8 mouse cellular contexts compared by ENCODE assay signal in genomic region chr13:117235530-117236212, GRCm38 (mm10). TPM values are rescaled to one million over a fixed set of nuclear protein-coding genes. Genes with fewer than 3 reads are reported as not detected.
A peak's percentile ranks its signal among the peaks of the same experiment; 100 is the strongest.
DNase-seq lines count a peak whose midpoint lies in the region; ATAC-seq lines count a peak whose summit lies in the region.

No protein-coding gene starts in this region.

- no peak for ATAC-seq in erythroid progenitor cell, adult 5-6 weeks (replicated peaks; ENCODE audit: low FRiP score, poor library complexity, severe bottlenecking)

- WGBS in limb, embryonic 10.5 days, result 43% methylated on average over 11 of the region's 11 CpGs
- WGBS in midbrain, embryonic 10.5 days, result 66% methylated on average over 11 of the region's 11 CpGs

- H3K4me3 ChIP-seq in limb, embryonic 10.5 days, result no peak overlapping the region
- H3K4me3 ChIP-seq in midbrain, embryonic 10.5 days, result no peak overlapping the region

- no peaks in the 10 kb centered on the region; the same call in 1 of the 2 replicates for H3K36me3 ChIP-seq in limb, embryonic 10.5 days
- peaks cover 19% of the 10 kb centered on the region for H3K36me3 ChIP-seq in midbrain, embryonic 10.5 days

- H3K27me3 ChIP-seq in limb, embryonic 10.5 days (ENCODE audit: low read depth, poor library complexity, severe bottlenecking), result no peaks in the 10 kb centered on the region
- no peaks in the 10 kb centered on the region for H3K27me3 ChIP-seq in midbrain, embryonic 10.5 days (ENCODE audit: low read depth, poor library complexity, severe bottlenecking)

- no peaks in the 10 kb centered on the region for H3K9me3 ChIP-seq in limb, embryonic 10.5 days (replicated peaks)
- H3K9me3 ChIP-seq in midbrain, embryonic 10.5 days (replicated peaks), result no peaks in the 10 kb centered on the region

- H3K27ac ChIP-seq in limb, embryonic 10.5 days, result peak overlapping the region; percentile 53
- peak overlapping the region; percentile 71 for H3K27ac ChIP-seq in midbrain, embryonic 10.5 days (replicated peaks)

- peaks cover 29% of the 10 kb centered on the region for H3K4me1 ChIP-seq in limb, embryonic 10.5 days
- H3K4me1 ChIP-seq in midbrain, embryonic 10.5 days, result peaks cover 23% of the 10 kb centered on the region

- intact Hi-C loops in left cerebral cortex, postnatal 4 days (cut with DNase I), result no loop called here
- intact Hi-C loops in left cerebral cortex, postnatal 14 days (cut with DNase I), result no loop called here
- intact Hi-C loops in gastrocnemius, postnatal 36 days (cut with DNase I), result no loop called here

- DNase-seq in left cerebral cortex, postnatal 4 days, result peak; percentile 25
- DNase-seq in left cerebral cortex, postnatal 14 days (ENCODE audit: low spot score in 2 of 2), result no peak
- peak; percentile 65 to 71 for DNase-seq in cerebellum, postnatal 14 days
- DNase-seq in gastrocnemius, postnatal 36 days, result peak; percentile 24 to 38
- peak; percentile 82 for DNase-seq in limb, embryonic 10.5 days (ENCODE audit: low spot score)
- peak; percentile 51 for DNase-seq in midbrain, embryonic 10.5 days (ENCODE audit: low spot score)
- no peak for DNase-seq in thymus, postnatal 4 days

RNA-seq across cellular contexts. Expression of gene Gm17509, which starts 14.8 kb away (rescaled TPM):
- total RNA-seq in left cerebral cortex, postnatal 4 days (2021), result under 1 TPM; 0.82 to 0.87 TPM
- total RNA-seq in left cerebral cortex, postnatal 14 days (2021), result under 1 TPM; 0.66 to 0.72 TPM
- total RNA-seq in gastrocnemius, postnatal 36 days (2021), result not detected
- 0.39 and 0.44 TPM in 2 replicates for polyA plus RNA-seq in limb, embryonic 10.5 days (2016; fragmentation: Nextera tagmentation; extraction: Ambion mirVana)
- polyA plus RNA-seq in midbrain, embryonic 10.5 days (2016; fragmentation: Nextera tagmentation; extraction: Ambion mirVana), result 1.1 and 1.4 TPM in 2 replicates
- 0.84 TPM in 1 of 2 replicates, not detected in the other for total RNA-seq in erythroid progenitor cell, adult 5-6 weeks (2015; ENCODE audit: low replicate concordance)
- total RNA-seq in erythroid progenitor cell, adult 5-6 weeks (2017; ENCODE audit: low replicate concordance), result 0.68 TPM in 1 of 2 replicates, not detected in the other

RNA-seq across cellular contexts. Expression of gene Emb, which starts 27.3 kb away (rescaled TPM):
- 10 to 100 TPM; 12.4 to 12.9 TPM for total RNA-seq in left cerebral cortex, postnatal 4 days (2021)
- 10 to 100 TPM; 21.5 to 25.3 TPM for total RNA-seq in left cerebral cortex, postnatal 14 days (2021)
- total RNA-seq in gastrocnemius, postnatal 36 days (2021), result 10 to 100 TPM in 1 of 2 experiments, 1 to 10 TPM in 1; 8.0 to 11.1 TPM
- 56.0 and 63.2 TPM in 2 replicates for polyA plus RNA-seq in limb, embryonic 10.5 days (2016; fragmentation: Nextera tagmentation; extraction: Ambion mirVana)
- 45.5 and 58.1 TPM in 2 replicates for polyA plus RNA-seq in midbrain, embryonic 10.5 days (2016; fragmentation: Nextera tagmentation; extraction: Ambion mirVana)
- 35.7 and 45.3 TPM in 2 replicates for total RNA-seq in erythroid progenitor cell, adult 5-6 weeks (2015; ENCODE audit: low replicate concordance)
- 30.4 and 32.5 TPM in 2 replicates for total RNA-seq in erythroid progenitor cell, adult 5-6 weeks (2017; ENCODE audit: low replicate concordance)

Comparison
In these comparisons a context has a peak if more than half of its experiments do, and no peak if none do; other contexts are left out.
1. DNase-seq: peak in left cerebral cortex, postnatal 4 days (single experiment), cerebellum, postnatal 14 days (2 of 2), gastrocnemius, postnatal 36 days (2 of 2), limb, embryonic 10.5 days (single experiment) and midbrain, embryonic 10.5 days (single experiment); none in left cerebral cortex, postnatal 14 days (0 of 2) and thymus, postnatal 4 days (single experiment).